Comparison of ENCODE assay signal across 11 mouse cellular contexts in the genomic region with DNA sequence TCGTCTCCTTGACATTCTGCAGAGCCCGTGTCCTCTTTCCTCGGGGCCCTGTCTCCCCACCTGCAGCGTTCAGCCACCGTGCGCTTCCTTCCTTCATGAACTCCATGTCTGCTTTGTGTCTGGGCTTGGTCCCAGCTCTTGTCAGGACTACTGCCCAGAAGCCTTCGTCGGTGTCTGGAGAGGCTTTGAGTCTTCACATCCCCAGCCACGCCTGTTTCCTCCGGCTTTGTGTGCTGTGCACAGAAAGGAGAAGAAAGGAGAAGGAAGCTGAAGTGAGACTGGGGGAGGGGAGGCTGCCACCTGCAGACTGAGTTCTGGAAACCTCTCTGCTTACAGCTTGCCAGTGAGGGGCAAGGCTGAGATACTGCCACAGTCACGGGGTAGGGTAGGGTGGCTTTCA.
A peak's percentile ranks its signal among the peaks of the same experiment; 100 is the strongest.
DNase-seq lines count a peak whose midpoint lies in the region; ATAC-seq and TF ChIP-seq lines count a peak whose summit lies in the region.
"Had no signal": no experiment of that assay in that cellular context is flagged by ENCODE, and none has a peak within 500 bp of the region (broad histone marks: within the 10 kb centered on the region; RNA-seq: fewer than 3 reads in every experiment).

No protein-coding gene starts in this region.

- ATAC-seq in lung, postnatal 0 days = no peak
- peak; percentile 67 for ATAC-seq in intestine, embryonic 15.5 days
- no peak for ATAC-seq in neural tube, embryonic 15.5 days (ENCODE audit: low FRiP score)
- ATAC-seq: Patski had no signal

- no peak overlapping the region for H3K4me3 ChIP-seq in lung, postnatal 0 days (ENCODE audit: low read depth, low read length)
- no peak overlapping the region for H3K4me3 ChIP-seq in intestine, embryonic 15.5 days (replicated peaks)
- H3K4me3 ChIP-seq in neural tube, embryonic 15.5 days (replicated peaks) = no peak overlapping the region

- H3K36me3 ChIP-seq in lung, postnatal 0 days (ENCODE audit: insufficient read depth, low read length) = no peaks in the 10 kb centered on the region
- H3K36me3 ChIP-seq in intestine, embryonic 15.5 days = no peaks in the 10 kb centered on the region
- H3K36me3 ChIP-seq in neural tube, embryonic 15.5 days = no peaks in the 10 kb centered on the region

- no peak overlapping the region for H3K27ac ChIP-seq in lung, postnatal 0 days (ENCODE audit: low read length)
- 0 out of 2 replicates have a peak overlapping the region, but pooled peaks have one; percentile 36 for H3K27ac ChIP-seq in intestine, embryonic 15.5 days
- H3K27ac ChIP-seq in neural tube, embryonic 15.5 days (replicated peaks) = no peak overlapping the region

- WGBS in lung, postnatal 0 days = 27% methylated on average over 11 of the region's 11 CpGs
- WGBS in intestine, embryonic 15.5 days = 24% methylated on average over 11 of the region's 11 CpGs
- 64% methylated on average over 11 of the region's 11 CpGs for WGBS in neural tube, embryonic 15.5 days

- H3K27me3 ChIP-seq in lung, postnatal 0 days (replicated peaks; ENCODE audit: insufficient read depth, low read length) = no peaks in the 10 kb centered on the region
- no peaks in the 10 kb centered on the region for H3K27me3 ChIP-seq in intestine, embryonic 15.5 days (replicated peaks)
- H3K27me3 ChIP-seq in neural tube, embryonic 15.5 days (replicated peaks) = no peaks in the 10 kb centered on the region

- no peak for TF ChIP-seq EP300 in lung, postnatal 0 days (IDR thresholded peaks at IDR 0.05)

- no peak overlapping the region for H3K9ac ChIP-seq in lung, postnatal 0 days (replicated peaks; ENCODE audit: low read depth)
- no peak overlapping the region for H3K9ac ChIP-seq in intestine, embryonic 15.5 days
- H3K9ac ChIP-seq in neural tube, embryonic 15.5 days (replicated peaks) = no peak overlapping the region

- no peak for TF ChIP-seq CTCF in lung, postnatal 0 days (IDR thresholded peaks at IDR 0.05)

- peak; percentile 20 for DNase-seq in embryo, embryonic 11 days
- DNase-seq in embryo, embryonic 10.5 days (ENCODE audit: low spot score) = no peak
- peak; percentile 24 for DNase-seq in lung, postnatal 0 days (ENCODE audit: low spot score)
- DNase-seq in lung, adult 18-20 months = no peak
- DNase-seq in thymus, postnatal 25 days = peak; percentile 65
- DNase-seq in right cerebral cortex, postnatal 36 days (ENCODE audit: low spot score in 2 of 2) = no peak
- DNase-seq: lung, postnatal 10 days; right cerebral cortex, postnatal 14 days had no signal

- no peaks in the 10 kb centered on the region; the same call in 1 of the 2 replicates for H3K4me1 ChIP-seq in lung, postnatal 0 days (ENCODE audit: insufficient read depth, low read depth, low read length)
- peaks cover 25% of the 10 kb centered on the region for H3K4me1 ChIP-seq in intestine, embryonic 15.5 days (replicated peaks)
- peaks cover 9% of the 10 kb centered on the region; the same call in 1 of the 2 replicates for H3K4me1 ChIP-seq in neural tube, embryonic 15.5 days

- no peaks in the 10 kb centered on the region for H3K9me3 ChIP-seq in lung, postnatal 0 days (ENCODE audit: low read length)
- H3K9me3 ChIP-seq in intestine, embryonic 15.5 days = no peaks in the 10 kb centered on the region
- no peaks in the 10 kb centered on the region for H3K9me3 ChIP-seq in neural tube, embryonic 15.5 days (replicated peaks)

- H3K4me2 ChIP-seq in lung, postnatal 0 days (replicated peaks; ENCODE audit: low read depth, low read length) = no peak overlapping the region
- H3K4me2 ChIP-seq in intestine, embryonic 15.5 days (replicated peaks) = no peak overlapping the region
- no peak overlapping the region for H3K4me2 ChIP-seq in neural tube, embryonic 15.5 days

Comparison
In these comparisons a context has a peak if more than half of its experiments do, and no peak if none do; other contexts are left out.
1. DNase-seq: peak in embryo, embryonic 11 days (single experiment), lung, postnatal 0 days (single experiment) and thymus, postnatal 25 days (single experiment); none in embryo, embryonic 10.5 days (single experiment), lung, adult 18-20 months (0 of 2) and right cerebral cortex, postnatal 36 days (0 of 2).